Mouse (Mus musculus) midbrain, embryonic 10.5 days (tissue): Measurements from ENCODE around the gene Pm20d1. TPM values are rescaled to one million over a fixed set of nuclear protein-coding genes. Genes with fewer than 3 reads are reported as not detected.

Experiments
- DNase-seq: peaks from one replicate; pipeline ENCODE4 v3.0.0-alpha.2; 2017; ENCODE audit warnings: low spot score
- H3K27ac ChIP-seq: fragments of 300-500 bp; sonication (generic); replicated peaks from 2 replicates; pipeline ENCODE4 v1.5.1; 2016; ENCODE audit warnings: mild to moderate bottlenecking
- H3K27me3 ChIP-seq: fragments of 300-500 bp; sonication (generic); 2 replicates; pipeline ENCODE4 v1.6.1; 2016; ENCODE audit warnings: low read depth, mild to moderate bottlenecking; ENCODE audit not compliant: poor library complexity, severe bottlenecking
- H3K36me3 ChIP-seq: fragments of 300-500 bp; sonication (generic); 2 replicates; pipeline ENCODE4 v1.6.1; 2016; ENCODE audit warnings: mild to moderate bottlenecking, moderate library complexity
- H3K4me1 ChIP-seq: fragments of 300-500 bp; sonication (generic); 2 replicates; pipeline ENCODE4 v1.6.1; 2016
- H3K4me3 ChIP-seq: fragments of 300-500 bp; sonication (generic); 2 replicates; pipeline ENCODE4 v1.5.1; 2016; ENCODE audit warnings: mild to moderate bottlenecking, moderate library complexity
- H3K9me3 ChIP-seq: fragments of 300-500 bp; sonication (generic); replicated peaks from 2 replicates; pipeline ENCODE4 v1.6.1; 2016; ENCODE audit warnings: mild to moderate bottlenecking
- WGBS: fragments of 180-500 bp; shearing (Covaris S2); methylation state at CpG from one replicate; pipeline ENCODE4 v1.1.7; 2016; 5-methylcytosine and 5-hydroxymethylcytosine counted together
- polyA plus RNA-seq: library from polyadenylated mRNA; unstranded; fragments of >200 nt; fragmentation: Nextera tagmentation; extraction: Ambion mirVana; gene quantifications from 2 replicates; pipeline ENCODE4 v1.2.1, GENCODE M21; 2016

The Pm20d1 gene
- polyA plus RNA-seq, 1 experiment from 2014 or later, result 1.8 TPM

DNA sequence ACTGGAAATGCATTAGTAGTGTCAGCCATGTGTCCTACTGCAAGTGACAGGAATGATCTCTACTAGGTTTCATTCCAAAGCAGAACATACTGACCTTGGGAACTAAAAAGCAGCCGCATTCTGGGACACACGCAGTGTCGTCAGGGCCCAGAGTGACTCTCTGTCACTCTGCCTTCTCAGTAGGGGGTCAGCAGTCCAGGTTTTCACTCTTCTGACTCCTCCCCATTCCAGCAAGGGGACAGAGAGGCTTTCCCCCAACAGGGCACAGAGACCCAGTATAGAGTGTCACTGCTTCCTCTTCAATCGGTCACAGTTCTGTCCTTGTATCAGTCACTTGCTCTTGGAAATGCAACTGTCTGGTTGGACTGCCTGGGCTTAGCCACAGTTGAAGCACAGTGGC is 45.0 kb downstream of the Pm20d1 start:
- no peaks in the 10 kb centered on the region for H3K9me3 ChIP-seq
- no peak for DNase-seq
- no peaks in the 10 kb centered on the region for H3K27me3 ChIP-seq
- H3K4me3 ChIP-seq, result no peak overlapping the region
- no peak overlapping the region for H3K27ac ChIP-seq
- 88% methylated on average over 4 of the region's 4 CpGs for WGBS
- H3K4me1 ChIP-seq, result peaks cover 9% of the 10 kb centered on the region
- peaks cover 88% of the 10 kb centered on the region for H3K36me3 ChIP-seq

DNA sequence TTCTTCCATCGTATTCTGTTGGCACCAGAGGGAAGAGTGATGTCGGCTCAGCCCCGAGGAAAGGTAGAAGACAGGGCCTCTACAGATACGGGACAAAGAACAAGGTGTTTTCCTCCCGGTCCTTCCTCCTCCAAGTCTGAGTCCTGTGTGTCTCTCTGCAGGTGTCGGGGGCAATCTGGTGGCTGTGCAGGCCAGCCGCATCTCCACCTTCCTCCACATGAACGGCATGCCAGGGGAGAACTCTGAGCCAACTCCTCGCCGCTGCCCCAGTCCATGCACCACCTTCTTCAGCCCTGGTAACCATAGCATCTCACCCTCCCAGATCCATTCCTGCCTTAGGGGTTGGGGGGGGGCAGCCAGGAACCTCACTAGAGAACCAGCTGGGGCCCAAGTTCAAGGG is 46.6 kb downstream of the Pm20d1 start:
- no peak for DNase-seq
- WGBS, result 93% methylated on average over 10 of the region's 10 CpGs
- Histone ChIP-seq H3K27me3 (no peaks in the 10 kb centered on the region), H3K36me3 (peaks cover 91% of the 10 kb centered on the region), H3K4me3 (no peak overlapping the region), H3K4me1 (peaks cover 9% of the 10 kb centered on the region), H3K27ac (no peak overlapping the region), H3K9me3 (no peaks in the 10 kb centered on the region)

DNA sequence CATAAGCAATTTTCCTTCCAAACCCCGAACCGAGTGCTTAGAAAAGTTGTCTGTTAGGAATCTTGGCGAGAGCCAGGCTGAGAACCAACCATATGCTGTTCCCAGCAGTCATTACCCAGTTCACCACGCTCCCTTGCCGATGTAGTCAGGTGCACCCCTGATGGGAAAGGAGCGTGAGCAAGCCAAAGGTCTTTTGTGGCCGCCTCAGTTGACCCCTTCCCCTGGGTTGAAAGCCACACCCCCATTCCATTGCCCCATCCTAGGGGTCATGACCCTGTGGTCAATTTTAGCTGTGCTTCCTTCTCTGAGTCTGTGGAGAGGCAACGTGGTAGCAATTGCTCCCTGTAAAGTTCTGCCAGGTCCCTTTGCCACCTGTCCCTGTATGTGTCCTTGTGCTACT is 47.7 kb downstream of the Pm20d1 start:
- no peak overlapping the region for H3K27ac ChIP-seq
- DNase-seq, result no peak
- no peak overlapping the region for H3K4me3 ChIP-seq
- no peaks in the 10 kb centered on the region for H3K27me3 ChIP-seq
- peaks cover 3% of the 10 kb centered on the region; the same call in 1 of the 2 replicates for H3K4me1 ChIP-seq
- 66% methylated on average over 8 of the region's 8 CpGs for WGBS
- peaks cover 79% of the 10 kb centered on the region for H3K36me3 ChIP-seq
- H3K9me3 ChIP-seq, result no peaks in the 10 kb centered on the region

DNA sequence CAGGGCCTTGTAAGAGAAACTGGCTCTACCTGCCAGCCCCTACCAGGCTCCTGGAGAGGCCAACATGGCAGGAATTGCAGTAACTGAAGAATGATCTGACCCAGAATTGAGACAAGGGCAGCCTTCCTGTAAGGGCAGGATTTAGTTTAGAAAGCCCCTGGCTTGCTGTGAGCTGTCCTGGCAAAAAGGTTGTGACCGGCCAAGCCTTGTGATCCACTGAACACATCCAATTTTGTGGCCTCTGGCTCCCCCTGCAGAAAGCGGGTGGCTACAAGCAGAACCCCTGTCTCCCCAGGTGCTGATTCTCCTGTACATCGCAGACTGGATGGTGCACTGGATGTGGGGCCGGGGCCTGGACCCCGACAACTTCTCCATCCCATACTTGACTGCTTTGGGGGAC is 49.1 kb downstream of the Pm20d1 start:
- no peaks in the 10 kb centered on the region for H3K27me3 ChIP-seq
- H3K36me3 ChIP-seq, result peaks cover 66% of the 10 kb centered on the region
- WGBS, result 76% methylated on average over 5 of the region's 5 CpGs
- H3K27ac ChIP-seq, result no peak overlapping the region
- H3K9me3 ChIP-seq, result no peaks in the 10 kb centered on the region
- DNase-seq, result peak; percentile 34
- H3K4me1 ChIP-seq, result peaks cover 3% of the 10 kb centered on the region; the same call in 1 of the 2 replicates
- no peak overlapping the region for H3K4me3 ChIP-seq

DNA sequence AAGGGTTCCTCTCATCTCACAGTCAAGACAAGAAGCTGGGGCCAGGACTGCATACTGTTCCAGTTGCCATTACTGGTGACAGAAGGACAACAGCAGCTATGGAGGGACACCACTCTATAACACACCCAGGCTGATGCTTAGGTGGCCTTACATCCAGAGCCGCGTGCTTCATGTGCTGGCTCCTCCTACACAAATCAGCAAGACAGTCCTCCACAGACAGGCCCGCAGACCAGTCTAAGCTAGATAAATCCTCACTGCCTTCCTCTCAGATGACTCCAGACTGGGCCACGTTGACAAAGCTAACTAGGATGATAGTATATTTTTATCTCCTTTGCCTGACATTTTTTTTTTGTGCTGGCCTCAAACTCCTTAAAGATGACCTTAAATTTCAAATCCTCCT is 64.6 kb downstream of the Pm20d1 start:
- WGBS, result 89% methylated on average over 4 of the region's 4 CpGs
- no peak for DNase-seq
- Histone ChIP-seq H3K4me1 (no peaks in the 10 kb centered on the region), H3K27me3 (no peaks in the 10 kb centered on the region), H3K9me3 (no peaks in the 10 kb centered on the region), H3K36me3 (no peaks in the 10 kb centered on the region), H3K27ac (no peak overlapping the region), H3K4me3 (no peak overlapping the region)

DNA sequence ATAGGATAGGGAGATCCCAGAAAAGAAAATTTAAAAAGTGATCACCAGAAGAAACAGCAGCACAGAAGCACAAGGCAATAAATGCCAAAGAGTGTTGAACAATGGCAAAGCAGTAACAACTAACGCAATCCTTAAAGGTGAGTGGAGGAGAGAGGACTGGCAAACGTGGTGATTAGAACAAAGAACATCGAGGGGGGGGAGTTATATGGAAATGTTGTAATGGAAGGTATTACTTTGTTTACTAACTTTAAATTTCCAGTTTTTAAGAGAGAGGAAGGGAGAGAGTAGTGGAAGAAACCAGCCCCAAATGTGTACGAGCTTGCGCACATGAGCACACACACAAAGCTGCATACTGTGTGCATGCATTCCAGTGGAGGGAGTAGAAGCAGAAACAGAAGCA is 68.4 kb downstream of the Pm20d1 start:
- no peaks in the 10 kb centered on the region for H3K36me3 ChIP-seq
- no peak overlapping the region for H3K27ac ChIP-seq
- 78% methylated on average over 5 of the region's 5 CpGs for WGBS
- no peaks in the 10 kb centered on the region for H3K9me3 ChIP-seq
- DNase-seq, result no peak
- peaks cover 17% of the 10 kb centered on the region for H3K27me3 ChIP-seq
- peaks cover 9% of the 10 kb centered on the region for H3K4me1 ChIP-seq
- H3K4me3 ChIP-seq, result no peak overlapping the region

DNA sequence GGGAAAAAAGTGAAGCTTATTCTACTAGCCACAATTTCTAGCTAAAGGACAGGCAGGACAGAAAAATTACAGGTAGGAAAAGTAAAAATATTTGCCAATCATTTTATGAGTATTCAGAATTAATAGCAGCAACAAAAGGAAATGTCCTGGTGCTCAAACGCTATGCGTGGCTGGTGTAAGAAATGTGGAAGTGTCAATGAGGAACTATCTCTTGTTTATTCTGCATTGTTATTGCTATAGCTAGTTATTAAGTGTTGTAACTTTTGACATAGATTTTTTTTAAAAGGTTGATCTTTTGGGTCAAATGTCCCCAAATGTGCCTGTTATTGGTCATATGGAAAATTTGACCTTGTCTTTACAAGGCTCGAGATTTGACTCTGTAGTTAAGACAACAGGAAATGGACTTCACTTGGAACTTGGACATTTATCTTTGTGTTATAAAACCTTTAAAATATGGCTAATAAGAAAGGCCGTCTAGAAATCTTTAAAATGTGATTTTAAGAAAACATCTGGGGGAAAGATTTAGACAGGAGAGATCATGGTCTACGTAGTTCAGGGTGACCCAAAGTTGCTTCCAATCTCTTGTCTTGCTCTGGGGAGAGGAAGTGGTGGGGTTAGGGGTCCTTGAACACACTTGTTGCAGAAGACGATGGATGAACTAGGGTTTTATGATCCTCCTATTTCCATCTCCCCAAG is 69.3 kb downstream of the Pm20d1 start:
- WGBS, result 79% methylated on average over 6 of the region's 6 CpGs
- Histone ChIP-seq H3K27me3 (peaks cover 17% of the 10 kb centered on the region), H3K36me3 (no peaks in the 10 kb centered on the region), H3K4me3 (peak overlapping the region; percentile 74), H3K9me3 (no peaks in the 10 kb centered on the region), H3K4me1 (peaks cover 9% of the 10 kb centered on the region), H3K27ac (no peak overlapping the region)
- DNase-seq, result no peak

DNA sequence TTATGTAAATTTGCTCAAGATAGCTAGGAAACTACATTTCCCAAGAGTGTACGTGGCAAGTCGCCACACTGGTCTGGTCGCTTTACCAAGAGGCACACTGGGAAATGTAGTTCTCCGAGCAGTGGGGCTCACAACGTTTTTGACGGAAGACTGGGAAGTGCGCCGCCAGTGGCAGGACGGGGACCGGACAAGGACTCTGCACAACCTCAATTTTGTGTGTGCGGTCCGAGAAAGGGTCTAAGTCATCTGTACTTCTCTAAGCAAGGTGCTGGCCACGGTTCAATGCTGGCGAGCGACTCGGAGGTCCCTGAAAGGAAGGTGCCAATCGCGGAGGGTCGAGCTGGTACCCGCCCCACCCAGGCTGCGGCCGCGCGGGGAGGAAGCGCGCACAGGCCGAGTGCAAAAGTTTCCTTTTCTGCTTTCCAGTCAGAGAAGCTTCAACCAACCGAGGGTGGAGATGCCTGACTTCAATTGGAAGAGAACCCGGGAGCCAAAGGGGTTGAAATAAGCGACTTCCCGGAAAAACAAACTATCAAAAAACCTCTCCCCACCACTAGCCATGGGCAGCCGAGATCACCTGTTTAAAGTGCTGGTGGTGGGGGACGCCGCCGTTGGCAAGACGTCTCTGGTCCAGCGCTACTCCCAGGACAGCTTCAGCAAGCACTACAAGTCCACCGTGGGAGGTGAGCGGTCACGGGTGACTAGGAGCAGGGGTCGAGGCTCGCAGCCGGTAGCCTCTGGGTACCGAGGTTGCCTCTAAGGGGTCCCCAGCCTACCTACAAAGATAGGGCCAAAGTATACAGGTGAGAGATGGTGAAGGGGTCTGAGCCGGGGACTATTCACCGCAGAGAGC is 70.1 kb downstream of the Pm20d1 start, which contains the start of gene Rab29:
TSS of gene Rab29 (plus strand) at position 132 of the 853 bp plus-strand sequence.
- peak within 1 kb of the TSS; percentile 79 for H3K27ac ChIP-seq
- H3K9me3 ChIP-seq, result no peaks in the 10 kb centered on the region
- 2% methylated on average over 46 of the region's 46 CpGs for WGBS
- H3K36me3 ChIP-seq, result no peaks in the 10 kb centered on the region
- peaks cover 17% of the 10 kb centered on the region for H3K27me3 ChIP-seq
- H3K4me1 ChIP-seq, result peaks cover 9% of the 10 kb centered on the region
- peak within 1 kb of the TSS; percentile 74 for H3K4me3 ChIP-seq
- DNase-seq, result peak; percentile 89

DNA sequence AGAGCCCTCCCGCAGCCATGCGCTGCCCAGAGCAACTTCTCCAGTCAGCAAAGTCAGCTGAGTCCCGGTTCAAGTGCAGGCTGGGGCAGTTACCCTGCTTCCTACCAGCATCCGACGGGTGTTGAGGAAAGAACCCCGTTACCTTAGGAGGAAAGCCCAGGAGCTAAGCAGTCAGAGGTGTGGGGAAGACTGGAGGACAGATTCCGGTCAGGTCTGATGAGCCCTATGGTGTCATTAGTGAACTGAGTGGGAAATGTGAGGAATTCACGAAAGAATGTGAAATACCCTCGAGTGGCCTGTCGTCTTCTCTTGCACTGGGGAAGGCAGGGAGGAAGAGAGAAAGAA is 70.7 kb downstream of the Pm20d1 start:
- Histone ChIP-seq H3K4me3 (peak overlapping the region; percentile 74), H3K27ac (peak overlapping the region; percentile 79; the same call in 1 of the 2 replicates), H3K27me3 (peaks cover 17% of the 10 kb centered on the region), H3K9me3 (no peaks in the 10 kb centered on the region), H3K4me1 (peaks cover 9% of the 10 kb centered on the region), H3K36me3 (no peaks in the 10 kb centered on the region)
- DNase-seq, result peak; percentile 23
- 33% methylated on average over 10 of the region's 10 CpGs for WGBS

DNA sequence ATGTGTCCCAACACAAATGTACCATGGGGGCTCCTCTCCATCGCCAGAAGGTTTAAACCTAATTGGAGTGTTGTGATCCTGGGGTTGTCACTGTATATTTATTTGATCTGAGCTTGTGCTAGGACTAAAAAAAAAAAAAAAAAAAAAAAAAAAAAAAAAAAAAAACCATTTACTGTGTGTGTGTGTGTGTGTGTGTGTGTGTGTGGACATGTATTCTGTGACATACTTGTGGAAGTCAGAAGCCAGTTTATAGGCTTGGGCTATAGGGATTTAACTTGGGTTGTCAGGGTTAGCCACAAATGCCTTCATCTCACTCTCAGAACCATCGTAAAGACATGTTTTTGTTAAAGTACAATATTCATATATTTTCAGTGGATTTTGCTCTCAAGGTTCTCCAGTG is 72.4 kb downstream of the Pm20d1 start:
- H3K4me1 ChIP-seq, result peaks cover 9% of the 10 kb centered on the region
- no peak for DNase-seq
- 83% methylated on average over 2 of the region's 2 CpGs for WGBS

More for the DNA sequence above, 72.4 kb downstream of the Pm20d1 start:
- H3K27me3 ChIP-seq, result peaks cover 17% of the 10 kb centered on the region
- no peak overlapping the region for H3K27ac ChIP-seq
- H3K9me3 ChIP-seq, result no peaks in the 10 kb centered on the region
- no peak overlapping the region for H3K4me3 ChIP-seq
- no peaks in the 10 kb centered on the region for H3K36me3 ChIP-seq

Other genes starting within 250 kb of the Pm20d1 start
- 0.04 TPM in 1 of 2 replicates, not detected in the other for gene Avpr1b, start 198.1 kb upstream of the Pm20d1 start, polyA plus RNA-seq
- gene Ctse, start 159.1 kb upstream of the Pm20d1 start, polyA plus RNA-seq, result 0.07 TPM in 1 of 2 replicates, not detected in the other
- 0.77 and 1.4 TPM in 2 replicates for gene Rab7b, start 108.7 kb upstream of the Pm20d1 start, polyA plus RNA-seq
- gene Slc26a9, start 53.4 kb upstream of the Pm20d1 start, polyA plus RNA-seq, result not detected in 2 replicates
- gene Slc41a1, start 30.1 kb downstream of the Pm20d1 start, polyA plus RNA-seq, result 11.4 and 12.1 TPM in 2 replicates
- 10.2 and 13.7 TPM in 2 replicates for gene Rab29, start 69.8 kb downstream of the Pm20d1 start, polyA plus RNA-seq
- gene Nucks1, start 113.2 kb downstream of the Pm20d1 start, polyA plus RNA-seq, result 103 and 104 TPM in 2 replicates
- gene Slc45a3, start 165.6 kb downstream of the Pm20d1 start, polyA plus RNA-seq, result 18.6 and 22.3 TPM in 2 replicates
- gene Elk4, start 210.2 kb downstream of the Pm20d1 start, polyA plus RNA-seq, result 12.5 and 13.3 TPM in 2 replicates